Mouse (Mus musculus) liver, embryonic 13.5 days (tissue): ENCODE results near the gene Med16. TPM values are rescaled to one million over a fixed set of nuclear protein-coding genes. Genes with fewer than 3 reads are reported as not detected.
A peak's percentile ranks its signal among the peaks of the same experiment; 100 is the strongest.
"Not testable (repeated sequence)": the region's sequence is repeated elsewhere in the genome, so short reads cannot be mapped to it uniquely, and the experiment has no call there.

Experiments
- ATAC-seq: fragments of 200-750 bp; cut with Nextera tagmentation; 2 replicates; pipeline ENCODE4 v1.8.0; 2017; ENCODE audit warnings: low read depth, mild to moderate bottlenecking, moderate number of reproducible peaks, moderate library complexity
- DNase-seq: peaks from one replicate; pipeline ENCODE4 v3.0.0; 2022
- H3K27ac ChIP-seq: fragments of 300-500 bp; sonication (generic); 2 replicates; pipeline ENCODE4 v1.5.1; 2015; ENCODE audit warnings: moderate library complexity, mild to moderate bottlenecking, inconsistent platforms
- H3K27me3 ChIP-seq: fragments of 300-500 bp; sonication (generic); 2 replicates; pipeline ENCODE4 v1.6.1; 2015; ENCODE audit warnings: mild to moderate bottlenecking, inconsistent platforms
- H3K36me3 ChIP-seq: fragments of 300-500 bp; sonication (generic); 2 replicates; pipeline ENCODE4 v1.6.1; 2015; ENCODE audit warnings: mild to moderate bottlenecking, inconsistent platforms
- H3K4me1 ChIP-seq: fragments of 300-500 bp; sonication (generic); replicated peaks from 2 replicates; pipeline ENCODE4 v1.6.1; 2015; ENCODE audit warnings: inconsistent platforms
- H3K4me2 ChIP-seq: fragments of 300-500 bp; sonication (generic); 2 replicates; pipeline ENCODE4 v1.6.1; 2015; ENCODE audit warnings: inconsistent platforms, mild to moderate bottlenecking, moderate library complexity
- H3K4me3 ChIP-seq: fragments of 300-500 bp; sonication (generic); replicated peaks from 2 replicates; pipeline ENCODE4 v1.5.1; 2015; ENCODE audit warnings: mild to moderate bottlenecking, inconsistent platforms
- H3K9ac ChIP-seq: fragments of 300-500 bp; sonication (generic); 2 replicates; pipeline ENCODE4 v1.6.1; 2015; ENCODE audit warnings: mild to moderate bottlenecking, inconsistent platforms
- H3K9me3 ChIP-seq: fragments of 300-500 bp; sonication (generic); replicated peaks from 2 replicates; pipeline ENCODE4 v1.6.1; 2016; ENCODE audit warnings: inconsistent platforms
- WGBS: fragments of 180-500 bp; shearing (Covaris S2); methylation state at CpG from one replicate; pipeline ENCODE4 v1.1.7; 2015; ENCODE audit not compliant: insufficient replicate concordance; 5-methylcytosine and 5-hydroxymethylcytosine counted together
- polyA plus RNA-seq: library from polyadenylated mRNA; unstranded; fragments of >200 nt; fragmentation: Nextera tagmentation; extraction: Ambion mirVana; gene quantifications from 2 replicates; pipeline ENCODE4 v1.2.1, GENCODE M21; 2015

The Med16 gene
- polyA plus RNA-seq, 1 experiment from 2014 or later = 16.9 TPM

DNA sequence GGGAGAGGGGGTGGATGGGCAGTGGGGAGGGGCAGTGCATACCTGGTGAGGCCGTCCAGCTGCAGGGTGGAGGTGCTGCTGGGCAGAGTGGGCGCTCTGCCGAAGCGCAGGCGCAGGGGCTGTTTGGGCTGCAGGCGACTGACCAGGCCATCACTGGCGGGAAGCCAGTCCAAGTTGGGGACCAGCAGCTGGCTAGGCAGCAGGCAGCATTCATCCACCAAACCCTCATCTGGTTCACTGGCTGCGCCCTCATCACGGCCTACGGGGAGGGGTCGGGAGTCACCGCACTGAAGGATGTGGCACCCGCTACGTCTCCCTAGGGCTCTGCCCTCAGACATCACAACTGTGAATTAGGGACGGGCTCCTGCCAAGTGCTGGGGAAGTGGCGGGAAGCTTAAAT lies 12.4 kb downstream of the Med16 start:
- Histone ChIP-seq H3K27me3 (no peaks in the 10 kb centered on the region), H3K9me3 (no peaks in the 10 kb centered on the region), H3K9ac (no peak overlapping the region), H3K27ac (no peak overlapping the region), H3K4me3 (no peak overlapping the region), H3K36me3 (peaks cover 34% of the 10 kb centered on the region), H3K4me1 (peaks cover 25% of the 10 kb centered on the region), H3K4me2 (no peak overlapping the region)
- DNase-seq (no peak), ATAC-seq (no peak)
- 88% methylated on average over 16 of the region's 16 CpGs for WGBS

DNA sequence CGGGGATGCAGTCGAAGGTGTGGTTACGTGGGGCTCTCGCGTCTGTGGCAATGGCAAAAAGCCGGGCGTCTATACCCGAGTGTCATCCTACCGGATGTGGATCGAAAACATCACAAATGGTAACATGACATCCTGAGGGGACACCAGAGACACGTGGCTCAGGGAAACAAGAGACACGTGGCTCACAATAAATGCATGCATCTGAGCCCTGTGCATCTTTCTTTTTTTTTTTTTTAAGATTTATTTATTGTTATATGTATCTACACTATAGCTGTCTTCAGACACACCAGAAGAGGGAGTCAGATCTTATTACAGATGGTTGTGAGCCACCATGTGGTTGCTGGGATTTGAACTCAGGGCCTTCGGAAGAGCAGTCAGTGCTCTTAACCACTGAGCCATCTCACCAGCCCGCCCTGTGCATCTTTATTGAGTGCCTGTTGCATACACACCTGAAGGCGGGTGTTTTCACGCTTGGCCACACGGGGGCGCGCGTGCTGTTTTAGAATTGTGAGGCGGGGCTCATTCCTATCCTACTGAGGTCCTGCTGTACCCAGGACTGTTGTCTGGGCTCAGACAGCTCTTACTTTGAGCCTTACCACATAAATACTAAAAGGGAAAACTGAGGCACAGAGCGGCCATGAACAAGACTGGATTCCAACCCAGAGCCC lies 16.1 kb downstream of the Med16 start:
- not testable (repeated sequence) for H3K4me2 ChIP-seq, H3K4me3 ChIP-seq, H3K27ac ChIP-seq, H3K9ac ChIP-seq, H3K9me3 ChIP-seq, H3K27me3 ChIP-seq
- peak; percentile 69 for DNase-seq
- ATAC-seq = peak; percentile 42; the same call in 1 of the 2 replicates
- WGBS = 38% methylated on average over 22 of the region's 22 CpGs
- H3K36me3 ChIP-seq = peaks cover 17% of the 10 kb centered on the region
- H3K4me1 ChIP-seq = peaks cover 12% of the 10 kb centered on the region

DNA sequence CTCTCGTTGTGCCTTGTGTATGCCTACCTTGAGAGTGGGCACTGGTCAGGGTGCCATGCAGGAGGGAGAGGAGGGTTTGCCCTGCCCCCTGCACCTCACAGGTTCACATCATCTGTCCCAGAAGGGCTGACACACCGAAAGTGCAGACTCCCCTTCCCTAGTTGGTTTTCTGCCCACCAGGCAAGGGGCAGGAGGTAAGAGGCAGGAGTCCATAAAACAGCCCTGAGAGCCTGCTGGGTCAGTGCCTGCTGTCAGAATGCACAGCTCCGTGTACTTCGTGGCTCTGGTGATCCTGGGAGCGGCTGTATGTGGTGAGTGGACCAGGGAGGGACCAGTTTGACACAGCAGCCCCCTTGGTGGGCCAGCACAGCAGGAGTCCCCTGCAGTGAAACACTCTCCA lies 18.1 kb downstream of the Med16 start, which contains the start of gene Cfd:
Cfd (plus strand) TSS at position 184 of the 400 bp plus-strand sequence.
- Histone ChIP-seq H3K4me1 (0 out of 2 replicates have a peak, but pooled peaks cover 2% of the 10 kb centered on the region), H3K9me3 (no peaks in the 10 kb centered on the region), H3K4me2 (no peak within 1 kb of the TSS), H3K27me3 (no peaks in the 10 kb centered on the region), H3K4me3 (no peak within 1 kb of the TSS), H3K9ac (no peak within 1 kb of the TSS), H3K27ac (no peak within 1 kb of the TSS), H3K36me3 (peaks cover 7% of the 10 kb centered on the region; the same call in 1 of the 2 replicates)
- WGBS = 54% methylated on average over 5 of the region's 5 CpGs
- DNase-seq = no peak
- ATAC-seq = no peak

DNA sequence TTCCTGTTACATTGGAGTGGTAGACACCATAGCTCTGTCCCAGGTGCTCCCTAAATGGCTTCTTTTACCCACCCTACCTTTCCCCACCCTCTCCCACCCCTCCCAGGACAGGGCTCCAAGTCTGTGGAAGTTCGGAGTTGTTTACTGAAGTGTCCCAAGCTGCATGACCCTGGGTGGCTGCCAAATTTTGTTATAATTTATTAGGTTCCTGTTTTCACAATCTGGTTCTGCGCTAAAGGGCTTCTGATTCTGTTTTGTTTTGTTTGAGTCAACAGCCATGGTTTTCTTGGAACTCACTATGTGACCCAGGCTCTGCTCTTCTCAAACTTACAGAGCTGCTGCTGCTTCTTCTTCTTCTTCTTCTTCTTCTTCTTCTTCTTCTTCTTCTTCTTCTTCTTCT lies 19.3 kb downstream of the Med16 start:
- ATAC-seq (no peak), DNase-seq (no peak)
- Histone ChIP-seq H3K27me3 (no peaks in the 10 kb centered on the region), H3K36me3 (no peaks in the 10 kb centered on the region), H3K9me3 (no peaks in the 10 kb centered on the region), H3K9ac (no peak overlapping the region), H3K4me3 (no peak overlapping the region), H3K4me1 (peaks cover 2% of the 10 kb centered on the region; the same call in 1 of the 2 replicates), H3K4me2 (no peak overlapping the region), H3K27ac (no peak overlapping the region)
- WGBS = 66% methylated on average over 2 of the region's 2 CpGs

DNA sequence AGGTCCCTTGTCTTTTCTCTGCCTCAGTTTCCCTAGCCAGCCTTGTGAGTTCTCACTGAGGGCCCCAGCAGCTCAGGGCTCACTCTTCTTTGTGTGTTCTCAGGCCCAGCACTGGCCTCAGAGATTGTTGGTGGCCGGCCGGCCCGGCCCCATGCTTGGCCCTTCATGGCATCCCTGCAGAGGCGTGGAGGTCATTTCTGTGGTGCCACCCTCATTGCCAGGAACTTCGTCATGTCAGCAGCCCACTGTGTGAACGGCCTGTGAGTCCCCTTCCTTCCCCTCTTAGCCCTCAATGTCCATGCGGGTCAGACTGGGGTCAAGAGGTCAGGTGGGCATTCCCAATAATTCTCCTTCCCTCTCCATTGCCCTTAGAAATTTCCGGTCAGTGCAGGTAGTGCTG lies 22.1 kb downstream of the Med16 start:
- no peak for DNase-seq
- WGBS = 74% methylated on average over 8 of the region's 8 CpGs
- no peaks in the 10 kb centered on the region for H3K36me3 ChIP-seq
- H3K27me3 ChIP-seq = peaks cover 13% of the 10 kb centered on the region; the same call in 1 of the 2 replicates
- H3K27ac ChIP-seq = no peak overlapping the region
- H3K4me3 ChIP-seq = no peak overlapping the region
- no peak overlapping the region for H3K9ac ChIP-seq
- no peak for ATAC-seq
- no peaks in the 10 kb centered on the region for H3K9me3 ChIP-seq
- no peak overlapping the region for H3K4me2 ChIP-seq
- H3K4me1 ChIP-seq = peaks cover 24% of the 10 kb centered on the region

DNA sequence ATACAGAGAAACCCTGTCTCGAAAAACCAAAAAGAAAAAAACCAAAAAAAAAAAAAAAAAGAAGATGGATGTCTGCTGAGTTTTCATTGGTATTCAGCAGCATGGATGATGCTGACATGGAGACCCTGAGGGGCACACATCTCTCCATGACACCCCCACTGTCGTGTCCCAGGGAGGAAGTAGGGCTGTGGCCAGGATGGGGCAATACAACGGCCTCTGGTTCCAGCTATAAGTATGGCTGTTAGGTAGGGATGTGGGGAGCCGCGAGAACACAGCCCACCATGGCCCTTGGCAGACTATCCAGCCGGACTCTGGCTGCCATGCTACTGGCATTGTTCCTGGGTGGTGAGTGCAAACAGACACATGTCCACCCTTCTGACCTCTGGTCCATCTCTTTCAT lies 22.7 kb downstream of the Med16 start, which contains the start of gene Elane:
Elane (plus strand) TSS at position 194 of the 400 bp plus-strand sequence.
- no peak within 1 kb of the TSS for H3K4me2 ChIP-seq
- no peak within 1 kb of the TSS for H3K27ac ChIP-seq
- ATAC-seq (no peak), DNase-seq (no peak)
- H3K9ac ChIP-seq = no peak within 1 kb of the TSS
- 53% methylated on average over 6 of the region's 6 CpGs for WGBS
- H3K9me3 ChIP-seq = no peaks in the 10 kb centered on the region
- H3K36me3 ChIP-seq = no peaks in the 10 kb centered on the region
- H3K4me1 ChIP-seq = peaks cover 30% of the 10 kb centered on the region
- no peak within 1 kb of the TSS for H3K4me3 ChIP-seq
- H3K27me3 ChIP-seq = peaks cover 13% of the 10 kb centered on the region; the same call in 1 of the 2 replicates

DNA sequence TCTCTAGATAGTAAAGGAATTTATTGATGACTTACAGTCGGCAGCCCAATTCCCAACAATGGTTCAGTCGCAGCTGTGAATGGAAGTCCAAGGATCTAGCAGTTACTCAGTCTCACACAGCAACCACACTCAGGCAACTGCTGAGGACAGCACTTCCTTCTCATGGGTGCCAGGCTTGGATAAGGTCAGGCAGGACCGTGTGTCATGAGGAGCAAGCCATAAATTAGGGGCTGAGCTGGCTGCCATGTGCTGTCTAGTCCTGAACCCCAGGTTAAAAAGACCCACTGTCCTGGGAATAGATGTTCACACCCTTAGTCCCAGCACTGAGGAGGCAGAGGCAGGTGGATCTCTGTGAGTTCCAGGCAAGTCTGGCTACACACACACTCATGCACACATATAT lies 23.8 kb downstream of the Med16 start:
- Histone ChIP-seq H3K27me3 (peaks cover 17% of the 10 kb centered on the region; the same call in 1 of the 2 replicates), H3K4me1 (peaks cover 41% of the 10 kb centered on the region)
- DNase-seq, H3K9ac ChIP-seq, H3K4me3 ChIP-seq, H3K36me3 ChIP-seq, ATAC-seq, H3K27ac ChIP-seq, H3K4me2 ChIP-seq, H3K9me3 ChIP-seq: not testable (repeated sequence)
- WGBS = 35% methylated on average over 3 of the region's 3 CpGs

DNA sequence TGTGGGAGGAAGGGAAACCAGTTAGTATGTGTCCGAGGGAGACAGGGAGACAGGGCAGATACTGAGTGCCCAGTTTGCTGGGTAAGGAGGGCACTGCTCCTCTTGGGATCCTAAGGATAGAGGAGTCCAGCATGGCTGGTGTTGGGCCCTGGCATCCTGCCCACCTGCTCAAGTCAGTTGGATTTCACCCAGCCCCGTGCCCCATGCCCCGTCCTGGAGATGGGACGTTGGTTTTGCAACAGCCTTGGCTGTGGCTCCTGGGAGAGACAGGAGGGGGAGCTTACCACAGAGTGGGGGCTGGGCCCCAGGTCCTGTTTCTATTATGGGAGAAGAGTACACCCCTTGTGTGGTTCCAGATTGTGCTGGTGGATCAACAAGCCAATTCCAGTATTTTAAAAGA lies 24.3 kb downstream of the Med16 start:
- Histone ChIP-seq H3K9ac (no peak overlapping the region), H3K36me3 (no peaks in the 10 kb centered on the region), H3K4me3 (no peak overlapping the region), H3K27ac (no peak overlapping the region), H3K4me2 (no peak overlapping the region), H3K4me1 (peaks cover 45% of the 10 kb centered on the region), H3K9me3 (no peaks in the 10 kb centered on the region), H3K27me3 (peaks cover 21% of the 10 kb centered on the region; the same call in 1 of the 2 replicates)
- ATAC-seq (no peak), DNase-seq (no peak)
- 32% methylated on average over 4 of the region's 4 CpGs for WGBS

DNA sequence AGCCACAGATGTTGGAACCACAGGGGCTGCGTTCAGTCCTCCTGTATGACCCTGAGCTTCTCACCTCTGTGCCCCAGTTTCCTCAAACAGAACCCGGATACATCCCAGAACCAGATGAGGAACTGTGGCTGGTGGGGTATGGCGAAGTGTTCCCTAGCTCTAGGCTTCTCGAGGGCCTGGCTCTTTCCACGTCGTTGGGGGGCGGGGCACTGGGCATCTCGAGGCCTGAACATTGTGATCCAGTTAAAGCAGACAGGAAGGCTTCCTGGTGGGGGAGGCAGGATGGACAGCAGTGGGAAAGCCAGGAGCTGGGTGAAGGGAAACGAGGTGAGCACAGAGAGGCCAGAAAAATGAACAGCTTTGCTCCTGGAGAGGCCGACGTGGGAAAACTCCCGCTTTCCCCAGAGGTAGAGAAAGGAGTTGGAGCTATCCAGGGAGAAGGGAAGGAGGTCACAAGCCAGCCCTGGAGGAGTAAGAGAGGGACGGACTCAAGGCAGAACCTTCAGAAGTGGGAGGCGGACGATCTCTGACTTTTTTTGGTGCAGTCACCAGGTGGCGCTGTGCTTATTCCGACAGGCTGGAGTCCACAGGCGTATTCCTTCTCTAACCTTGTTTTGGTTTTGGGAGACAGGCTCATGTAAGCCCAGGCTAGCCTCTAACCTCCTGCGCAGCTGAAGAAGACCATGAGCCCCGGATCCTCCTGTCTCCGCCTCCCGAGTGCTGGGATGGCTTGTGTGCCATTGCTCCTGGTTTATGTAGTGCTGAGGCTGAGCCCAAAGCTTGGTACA lies 25.2 kb downstream of the Med16 start:
- Histone ChIP-seq H3K4me3 (no peak overlapping the region), H3K4me1 (peaks cover 52% of the 10 kb centered on the region), H3K4me2 (0 out of 2 replicates have a peak overlapping the region, but pooled peaks have one; percentile 8), H3K27ac (no peak overlapping the region), H3K36me3 (no peaks in the 10 kb centered on the region), H3K9ac (no peak overlapping the region; the same call in 1 of the 2 replicates), H3K9me3 (no peaks in the 10 kb centered on the region), H3K27me3 (peaks cover 23% of the 10 kb centered on the region; the same call in 1 of the 2 replicates)
- ATAC-seq (0 out of 2 replicates have a peak, but pooled peaks have one; percentile 1), DNase-seq (peak; percentile 64)
- 15% methylated on average over 22 of the region's 22 CpGs for WGBS

DNA sequence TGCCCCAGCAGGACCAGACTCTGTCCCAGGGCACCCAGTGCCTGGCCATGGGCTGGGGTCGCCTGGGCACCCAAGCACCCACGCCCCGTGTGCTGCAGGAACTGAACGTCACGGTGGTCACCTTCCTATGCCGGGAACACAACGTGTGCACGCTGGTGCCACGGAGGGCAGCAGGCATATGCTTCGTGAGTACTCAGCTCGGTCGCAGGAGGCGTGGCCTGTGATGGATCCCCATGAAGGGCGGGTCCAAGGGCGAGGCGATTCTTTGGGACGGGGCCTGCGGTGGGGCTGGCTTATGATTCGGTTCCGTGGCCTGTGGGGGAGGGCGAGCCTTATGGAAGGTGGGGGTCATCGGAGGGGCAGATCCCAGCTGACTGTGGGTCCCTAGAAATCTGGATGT lies 26.7 kb downstream of the Med16 start:
- ATAC-seq = peak; percentile 43; the same call in 1 of the 2 replicates

DNA sequence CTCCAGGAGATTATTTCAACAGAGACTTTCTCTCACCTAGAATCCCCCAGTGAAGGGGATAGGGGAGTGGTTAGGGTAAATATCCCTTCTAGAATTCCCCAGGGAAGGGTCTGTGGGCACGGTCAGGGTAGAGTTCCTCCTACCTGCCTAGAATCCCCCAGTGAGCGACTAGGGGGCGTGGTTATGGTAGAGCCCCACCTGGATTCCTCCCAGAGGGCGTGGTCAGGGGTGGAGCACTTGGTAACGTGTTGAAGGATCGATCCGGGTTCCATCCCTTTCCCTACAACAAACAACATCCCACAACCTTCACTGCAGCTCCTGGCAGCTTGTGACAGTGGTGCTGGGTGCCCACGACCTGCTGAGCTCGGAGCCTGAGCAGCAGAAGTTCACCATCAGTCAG lies 28.0 kb downstream of the Med16 start:
- H3K4me2 ChIP-seq = peak overlapping the region; percentile 56
- 0 out of 2 replicates have a peak overlapping the region, but pooled peaks have one; percentile 29 for H3K9ac ChIP-seq
- H3K27me3 ChIP-seq = peaks cover 23% of the 10 kb centered on the region; the same call in 1 of the 2 replicates
- peaks cover 72% of the 10 kb centered on the region for H3K4me1 ChIP-seq
- H3K27ac ChIP-seq = peak overlapping the region; percentile 55
- H3K9me3 ChIP-seq = no peaks in the 10 kb centered on the region
- ATAC-seq (no peak), DNase-seq (no peak)
- H3K4me3 ChIP-seq = peak overlapping the region; percentile 42
- 8% methylated on average over 9 of the region's 9 CpGs for WGBS
- no peaks in the 10 kb centered on the region for H3K36me3 ChIP-seq

More for the DNA sequence above, 26.7 kb downstream of the Med16 start:
- peak; percentile 51 for DNase-seq
- H3K27me3 ChIP-seq = peaks cover 23% of the 10 kb centered on the region; the same call in 1 of the 2 replicates
- no peaks in the 10 kb centered on the region for H3K9me3 ChIP-seq
- no peaks in the 10 kb centered on the region for H3K36me3 ChIP-seq
- H3K27ac ChIP-seq = no peak overlapping the region
- peak overlapping the region; percentile 42 for H3K4me3 ChIP-seq
- peak overlapping the region; percentile 29; the same call in 1 of the 2 replicates for H3K9ac ChIP-seq
- H3K4me2 ChIP-seq = peak overlapping the region; percentile 56
- H3K4me1 ChIP-seq = peaks cover 67% of the 10 kb centered on the region
- WGBS = 3% methylated on average over 22 of the region's 22 CpGs
